Mouse (Mus musculus): Measurements from ENCODE around the gene Gm13271. TPM values are rescaled to one million over a fixed set of nuclear protein-coding genes. Genes with fewer than 3 reads are reported as not detected.

Gm13271 gene
- polyA plus RNA-seq, 2 experiments = not detected

GRCm38 (mm10) chr4:88738480-88738879 is 16.2 kb upstream of the Gm13271 start:
- peak; percentile 12 to 42 (median 28) for DNase-seq (ENCODE audit: low read depth in 3 of 3, low spot score in 3 of 3)
- Histone ChIP-seq H3K27ac (no peak overlapping the region), H3K9ac (replicated peaks) (no peak overlapping the region), H3K4me2 (ENCODE audit: low read depth) (no peak overlapping the region), H3K4me1 (replicated peaks; ENCODE audit: control insufficient read depth in 2 of 2, insufficient read depth in 2 of 2, low read length in 1 of 2) (no peaks in the 10 kb centered on the region), H3K27me3 (ENCODE audit: control insufficient read depth, insufficient read depth, low read length) (no peaks in the 10 kb centered on the region), H3K9me3 (ENCODE audit: control insufficient read depth, low read length) (no peaks in the 10 kb centered on the region), H3K4me3 (ENCODE audit: insufficient read depth in 1 of 2, low read depth in 2 of 2, low read length in 2 of 2) (no peak overlapping the region), H3K36me3 (replicated peaks; ENCODE audit: control insufficient read depth, insufficient read depth, low read depth) (no peaks in the 10 kb centered on the region)
- ATAC-seq (ENCODE audit: insufficient read depth) = no peak
- 1% methylated on average over 2 of the region's 2 CpGs for WGBS (ENCODE audit: insufficient replicate concordance)
- TF ChIP-seq CTCF (IDR thresholded peaks at IDR 0.05; ENCODE audit: low read depth) = peak; percentile 89
- no peak for TF ChIP-seq EP300 (IDR thresholded peaks at IDR 0.05; ENCODE audit: low read depth)

GRCm38 (mm10) chr4:88739036-88739435 is 15.6 kb upstream of the Gm13271 start:
- no peak overlapping the region for H3K27ac ChIP-seq
- H3K27me3 ChIP-seq (ENCODE audit: control insufficient read depth, insufficient read depth, low read length) = no peaks in the 10 kb centered on the region

DNA sequence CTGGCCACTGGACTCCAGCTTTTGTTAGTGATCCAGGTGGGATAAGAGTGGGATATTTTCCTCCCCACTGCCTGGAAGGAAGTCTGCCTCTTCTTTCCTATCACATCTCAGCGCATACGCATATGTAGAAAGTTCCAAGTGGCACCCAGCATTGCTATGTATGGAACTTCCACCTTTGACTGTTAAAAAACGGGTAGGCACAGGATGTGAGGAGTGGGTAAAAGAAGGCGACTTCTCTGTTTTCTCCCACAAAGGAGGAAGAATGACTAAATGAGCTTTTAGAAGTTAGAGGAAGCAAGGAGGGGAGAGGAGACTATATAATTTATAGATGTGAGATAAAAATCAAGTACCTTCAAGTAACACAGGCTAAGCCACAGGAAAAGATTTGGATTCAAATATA is 13.2 kb upstream of the Gm13271 start:
- no peak for DNase-seq (ENCODE audit: low read depth in 3 of 3, low spot score in 3 of 3)
- 34% methylated on average over 4 of the region's 4 CpGs for WGBS (ENCODE audit: insufficient replicate concordance)

More at GRCm38 (mm10) chr4:88739036-88739435, 15.6 kb upstream of the Gm13271 start:
- 59% methylated on average over 6 of the region's 6 CpGs for WGBS (ENCODE audit: insufficient replicate concordance)
- TF ChIP-seq EP300 (IDR thresholded peaks at IDR 0.05; ENCODE audit: low read depth) (no peak), CTCF (IDR thresholded peaks at IDR 0.05; ENCODE audit: low read depth) (no peak)
- Histone ChIP-seq H3K4me2 (ENCODE audit: low read depth) (no peak overlapping the region), H3K9me3 (ENCODE audit: control insufficient read depth, low read length) (no peaks in the 10 kb centered on the region), H3K4me1 (replicated peaks; ENCODE audit: control insufficient read depth in 2 of 2, insufficient read depth in 2 of 2, low read length in 1 of 2) (no peaks in the 10 kb centered on the region), H3K36me3 (replicated peaks; ENCODE audit: control insufficient read depth, insufficient read depth, low read depth) (no peaks in the 10 kb centered on the region), H3K4me3 (ENCODE audit: insufficient read depth in 1 of 2, low read depth in 2 of 2, low read length in 2 of 2) (no peak overlapping the region), H3K9ac (replicated peaks) (no peak overlapping the region)
- DNase-seq (ENCODE audit: low read depth in 3 of 3, low spot score in 3 of 3) (no peak), ATAC-seq (ENCODE audit: insufficient read depth) (no peak)

DNA sequence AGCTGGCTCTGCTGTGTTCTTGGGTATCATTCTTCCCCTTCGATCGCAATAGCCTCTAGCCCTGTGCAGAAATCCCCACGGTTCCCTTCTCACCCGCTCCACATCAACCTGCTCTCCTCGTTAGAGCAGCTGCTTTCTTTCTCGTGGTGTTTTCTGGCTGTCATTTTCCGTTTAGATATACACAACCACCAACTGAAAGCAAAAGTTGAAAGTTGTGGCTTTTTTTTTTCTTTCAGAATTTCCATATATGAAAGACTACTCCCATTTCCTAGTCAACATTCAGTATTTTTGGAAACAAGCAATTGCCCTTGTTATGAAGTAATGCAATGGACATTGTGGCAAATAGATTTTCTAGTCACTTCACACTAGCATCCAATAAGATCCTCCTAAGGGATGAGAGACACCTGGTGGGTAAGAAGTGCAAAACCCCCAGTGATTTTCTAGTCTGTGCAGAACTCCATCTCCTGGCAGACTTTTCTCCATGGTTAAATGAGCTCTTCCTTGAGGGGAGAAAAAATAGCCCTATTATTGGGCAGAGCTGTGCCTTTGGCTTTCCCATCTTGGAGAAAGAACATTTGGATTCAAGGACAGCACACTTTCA is 11.8 kb upstream of the Gm13271 start:
- Histone ChIP-seq H3K4me1 (replicated peaks; ENCODE audit: control insufficient read depth in 2 of 2, insufficient read depth in 2 of 2, low read length in 1 of 2) (no peaks in the 10 kb centered on the region), H3K4me3 (ENCODE audit: insufficient read depth in 1 of 2, low read depth in 2 of 2, low read length in 2 of 2) (no peak overlapping the region), H3K4me2 (ENCODE audit: low read depth) (no peak overlapping the region), H3K9ac (replicated peaks) (no peak overlapping the region), H3K27me3 (ENCODE audit: control insufficient read depth, insufficient read depth, low read length) (no peaks in the 10 kb centered on the region), H3K9me3 (ENCODE audit: control insufficient read depth, low read length) (no peaks in the 10 kb centered on the region), H3K36me3 (replicated peaks; ENCODE audit: control insufficient read depth, insufficient read depth, low read depth) (no peaks in the 10 kb centered on the region), H3K27ac (no peak overlapping the region)
- ATAC-seq (ENCODE audit: insufficient read depth) = no peak
- 53% methylated on average over 7 of the region's 7 CpGs for WGBS (ENCODE audit: insufficient replicate concordance)
- DNase-seq (ENCODE audit: low read depth in 3 of 3, low spot score in 3 of 3) = no peak
- TF ChIP-seq CTCF (IDR thresholded peaks at IDR 0.05; ENCODE audit: low read depth) (no peak; the same call in 1 of the 2 replicates), EP300 (IDR thresholded peaks at IDR 0.05; ENCODE audit: low read depth) (no peak)

More for the DNA sequence above, 13.2 kb upstream of the Gm13271 start:
- H3K4me2 ChIP-seq (ENCODE audit: low read depth) = no peak overlapping the region
- no peaks in the 10 kb centered on the region for H3K9me3 ChIP-seq (ENCODE audit: control insufficient read depth, low read length)
- no peaks in the 10 kb centered on the region for H3K36me3 ChIP-seq (replicated peaks; ENCODE audit: control insufficient read depth, insufficient read depth, low read depth)
- no peaks in the 10 kb centered on the region for H3K4me1 ChIP-seq (replicated peaks; ENCODE audit: control insufficient read depth in 2 of 2, insufficient read depth in 2 of 2, low read length in 1 of 2)
- no peak overlapping the region for H3K9ac ChIP-seq (replicated peaks)
- TF ChIP-seq EP300 (IDR thresholded peaks at IDR 0.05; ENCODE audit: low read depth) (no peak), CTCF (IDR thresholded peaks at IDR 0.05; ENCODE audit: low read depth) (no peak)
- H3K4me3 ChIP-seq (ENCODE audit: insufficient read depth in 1 of 2, low read depth in 2 of 2, low read length in 2 of 2) = no peak overlapping the region
- H3K27ac ChIP-seq = no peak overlapping the region
- no peaks in the 10 kb centered on the region for H3K27me3 ChIP-seq (ENCODE audit: control insufficient read depth, insufficient read depth, low read length)
- ATAC-seq (ENCODE audit: insufficient read depth) = no peak

GRCm38 (mm10) chr4:88744207-88744606 is 10.5 kb upstream of the Gm13271 start:
- no peak overlapping the region for H3K27ac ChIP-seq
- H3K4me3 ChIP-seq (ENCODE audit: insufficient read depth in 1 of 2, low read depth in 2 of 2, low read length in 2 of 2) = no peak overlapping the region
- H3K36me3 ChIP-seq (replicated peaks; ENCODE audit: control insufficient read depth, insufficient read depth, low read depth) = no peaks in the 10 kb centered on the region
- no peaks in the 10 kb centered on the region for H3K27me3 ChIP-seq (ENCODE audit: control insufficient read depth, insufficient read depth, low read length)
- WGBS (ENCODE audit: insufficient replicate concordance) = 53% methylated on average over 3 of the region's 3 CpGs
- H3K9me3 ChIP-seq (ENCODE audit: control insufficient read depth, low read length) = no peaks in the 10 kb centered on the region
- H3K4me2 ChIP-seq (ENCODE audit: low read depth) = no peak overlapping the region
- no peak overlapping the region for H3K9ac ChIP-seq (replicated peaks)
- H3K4me1 ChIP-seq (replicated peaks; ENCODE audit: control insufficient read depth in 2 of 2, insufficient read depth in 2 of 2, low read length in 1 of 2) = no peaks in the 10 kb centered on the region
- TF ChIP-seq EP300 (IDR thresholded peaks at IDR 0.05; ENCODE audit: low read depth) (no peak), CTCF (IDR thresholded peaks at IDR 0.05; ENCODE audit: low read depth) (no peak)
- ATAC-seq (ENCODE audit: insufficient read depth) (no peak), DNase-seq (ENCODE audit: low read depth in 3 of 3, low spot score in 3 of 3) (no peak)
